Mouse (Mus musculus): ENCODE data around the gene Dgki. TPM values are rescaled to one million over a fixed set of nuclear protein-coding genes. Genes with fewer than 3 reads are reported as not detected.

The Dgki gene
- total and polyA plus RNA-seq, 3 experiments: not detected

DNA sequence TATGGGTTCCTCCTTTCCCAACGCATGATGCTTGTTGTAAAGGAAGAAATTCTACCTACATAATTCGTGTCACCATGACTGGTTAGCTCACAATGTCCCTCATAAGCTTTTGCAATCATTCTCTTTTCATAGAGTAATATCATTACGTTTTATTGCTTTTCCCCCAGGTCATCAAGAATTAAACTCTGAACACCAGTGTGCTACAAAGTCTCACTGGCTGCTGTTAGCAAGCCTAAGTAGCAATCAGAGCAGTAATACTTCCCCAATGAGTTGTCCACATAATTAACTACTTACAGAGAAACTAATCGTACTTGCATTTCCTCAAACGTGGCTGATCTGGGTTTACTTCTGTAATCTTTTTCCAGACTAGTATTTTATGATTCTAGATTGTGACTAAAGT is 296.7 kb downstream of the Dgki start:
- no peak for TF ChIP-seq MYB (IDR thresholded peaks at IDR 0.05; ENCODE audit: low read depth, low read length)
- no peak for TF ChIP-seq CHD2 (IDR thresholded peaks at IDR 0.05; ENCODE audit: low read length)
- no peak for TF ChIP-seq TAL1 (IDR thresholded peaks at IDR 0.05; ENCODE audit: low read length)
- TF ChIP-seq POLR2A (IDR thresholded peaks at IDR 0.05; ENCODE audit: control insufficient read depth in 1 of 2, insufficient read depth in 1 of 2, low read depth in 1 of 2, low read length in 2 of 2, poor library complexity in 1 of 2): no peak
- TF ChIP-seq GATA1 (IDR thresholded peaks at IDR 0.05; ENCODE audit: low read depth, low read length): no peak
- Histone ChIP-seq H3K4me3 (ENCODE audit: control insufficient read depth in 1 of 2, insufficient read depth in 1 of 2, low read depth in 2 of 2, low read length in 2 of 2) (no peak overlapping the region), H3K27me3 (ENCODE audit: control insufficient read depth in 1 of 2, insufficient read depth in 2 of 2, low read length in 2 of 2) (no peaks in the 10 kb centered on the region), H3K27ac (ENCODE audit: control insufficient read depth, low read depth, low read length) (no peak overlapping the region), H3K9me3 (replicated peaks; ENCODE audit: insufficient read depth, low read length) (no peaks in the 10 kb centered on the region), H3K36me3 (ENCODE audit: control insufficient read depth in 1 of 2, insufficient read depth in 2 of 2, low read length in 2 of 2) (no peaks in the 10 kb centered on the region), H3K9ac (ENCODE audit: control insufficient read depth, low read depth, low read length, poor library complexity, severe bottlenecking) (no peak overlapping the region), H3K4me1 (ENCODE audit: control insufficient read depth in 1 of 2, insufficient read depth in 2 of 2, low read length in 2 of 2) (no peaks in the 10 kb centered on the region), H3K79me2 (ENCODE audit: control insufficient read depth, insufficient read depth, low read length, poor library complexity) (no peaks in the 10 kb centered on the region)
- DNase-seq (ENCODE audit: low read depth, low spot score): no peak

DNA sequence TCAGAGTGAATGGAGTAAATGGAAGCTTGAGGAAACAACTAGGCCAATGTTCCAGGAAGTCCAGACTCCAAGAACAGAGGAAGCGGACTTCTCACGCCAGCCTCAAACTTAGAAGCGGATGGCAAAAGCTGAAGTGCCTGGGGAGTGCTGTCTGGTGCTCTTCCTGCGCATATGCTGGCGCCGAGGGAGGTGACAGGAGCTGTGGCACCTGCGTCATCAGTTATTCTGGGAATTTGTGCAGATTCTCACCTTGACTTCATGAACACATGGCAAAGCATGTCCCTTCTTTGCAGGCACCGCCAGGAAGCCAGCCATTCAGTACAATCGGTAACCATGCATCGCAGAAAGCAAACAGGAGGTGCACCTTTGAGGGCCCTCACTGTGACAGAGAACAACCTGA is 301.0 kb downstream of the Dgki start:
- DNase-seq (ENCODE audit: low read depth, low spot score): no peak
- Histone ChIP-seq H3K9ac (ENCODE audit: control insufficient read depth, low read depth, low read length, poor library complexity, severe bottlenecking) (no peak overlapping the region), H3K36me3 (ENCODE audit: control insufficient read depth in 1 of 2, insufficient read depth in 2 of 2, low read length in 2 of 2) (no peaks in the 10 kb centered on the region)

DNA sequence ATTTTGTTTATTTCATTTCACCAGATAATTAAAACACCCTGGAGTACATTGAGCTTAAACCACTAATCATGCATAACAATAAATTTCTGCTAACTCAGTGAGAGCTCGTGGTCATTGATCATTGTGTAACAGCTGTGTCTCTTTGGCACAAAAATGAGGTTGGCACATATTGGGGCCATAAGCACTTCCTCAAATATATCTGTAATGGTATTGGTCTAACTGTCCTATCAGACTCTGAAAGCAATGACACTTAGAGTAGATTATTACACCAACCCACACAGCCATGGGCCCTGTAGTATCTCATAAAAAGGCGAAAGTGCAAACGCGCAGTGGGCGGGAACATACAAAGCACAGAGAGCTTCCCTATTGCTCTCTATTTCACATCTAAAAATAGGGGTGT is 305.7 kb downstream of the Dgki start:
- Histone ChIP-seq H3K79me2 (ENCODE audit: control insufficient read depth, insufficient read depth, low read length, poor library complexity) (no peaks in the 10 kb centered on the region), H3K4me3 (ENCODE audit: control insufficient read depth in 1 of 2, insufficient read depth in 1 of 2, low read depth in 2 of 2, low read length in 2 of 2) (no peak overlapping the region), H3K4me1 (ENCODE audit: control insufficient read depth in 1 of 2, insufficient read depth in 2 of 2, low read length in 2 of 2) (no peaks in the 10 kb centered on the region), H3K27me3 (ENCODE audit: control insufficient read depth in 1 of 2, insufficient read depth in 2 of 2, low read length in 2 of 2) (no peaks in the 10 kb centered on the region), H3K27ac (ENCODE audit: control insufficient read depth, low read depth, low read length) (no peak overlapping the region), H3K9me3 (replicated peaks; ENCODE audit: insufficient read depth, low read length) (no peaks in the 10 kb centered on the region), H3K36me3 (ENCODE audit: control insufficient read depth in 1 of 2, insufficient read depth in 2 of 2, low read length in 2 of 2) (no peaks in the 10 kb centered on the region), H3K9ac (ENCODE audit: control insufficient read depth, low read depth, low read length, poor library complexity, severe bottlenecking) (no peak overlapping the region)
- TF ChIP-seq USF1 (IDR thresholded peaks at IDR 0.05; ENCODE audit: low read depth, low read length): no peak
- no peak for TF ChIP-seq GATA1 (IDR thresholded peaks at IDR 0.05; ENCODE audit: low read depth, low read length)
- TF ChIP-seq KAT2A (conservative IDR thresholded peaks at IDR 0.05; ENCODE audit: low read depth, low read length): no peak
- TF ChIP-seq ELF1 (IDR thresholded peaks at IDR 0.05; ENCODE audit: low read depth, low read length): no peak
- TF ChIP-seq RAD21 (IDR thresholded peaks at IDR 0.05; ENCODE audit: low read depth, low read length): no peak
- TF ChIP-seq GABPA (IDR thresholded peaks at IDR 0.05; ENCODE audit: low read depth, low read length): no peak
- no peak for TF ChIP-seq NRF1 (IDR thresholded peaks at IDR 0.05; ENCODE audit: insufficient read depth, low read depth, low read length, poor library complexity, severe bottlenecking)
- no peak for TF ChIP-seq E2F4 (IDR thresholded peaks at IDR 0.05; ENCODE audit: borderline replicate concordance, low read depth, low read length)
- TF ChIP-seq SIN3A (IDR thresholded peaks at IDR 0.05; ENCODE audit: low read length): no peak
- no peak for TF ChIP-seq MYC (IDR thresholded peaks at IDR 0.05; ENCODE audit: low read depth, low read length)
- no peak for TF ChIP-seq UBTF (IDR thresholded peaks at IDR 0.05; ENCODE audit: borderline replicate concordance, insufficient read depth, low read depth, low read length)
- TF ChIP-seq NELFE (IDR thresholded peaks at IDR 0.05; ENCODE audit: low read depth, low read length): no peak
- no peak for TF ChIP-seq CHD1 (IDR thresholded peaks at IDR 0.05; ENCODE audit: low read depth, low read length)
- no peak for TF ChIP-seq EP300 (IDR thresholded peaks at IDR 0.05; ENCODE audit: low read depth in 1 of 2, low read length in 2 of 2)
- TF ChIP-seq USF2 (IDR thresholded peaks at IDR 0.05; ENCODE audit: borderline replicate concordance in 1 of 2, insufficient read depth in 1 of 2, low read depth in 1 of 2, low read length in 2 of 2): no peak
- TF ChIP-seq RCOR1 (IDR thresholded peaks at IDR 0.05; ENCODE audit: low read depth, low read length): no peak
- DNase-seq (ENCODE audit: low read depth, low spot score): no peak

More for the DNA sequence above, 301.0 kb downstream of the Dgki start:
- H3K9me3 ChIP-seq (replicated peaks; ENCODE audit: insufficient read depth, low read length): no peaks in the 10 kb centered on the region
- no peak overlapping the region for H3K4me3 ChIP-seq (ENCODE audit: control insufficient read depth in 1 of 2, insufficient read depth in 1 of 2, low read depth in 2 of 2, low read length in 2 of 2)
- no peaks in the 10 kb centered on the region for H3K4me1 ChIP-seq (ENCODE audit: control insufficient read depth in 1 of 2, insufficient read depth in 2 of 2, low read length in 2 of 2)
- H3K27ac ChIP-seq (ENCODE audit: control insufficient read depth, low read depth, low read length): no peak overlapping the region
- no peaks in the 10 kb centered on the region for H3K27me3 ChIP-seq (ENCODE audit: control insufficient read depth in 1 of 2, insufficient read depth in 2 of 2, low read length in 2 of 2)
- TF ChIP-seq NELFE (IDR thresholded peaks at IDR 0.05; ENCODE audit: low read depth, low read length) (no peak), MXI1 (IDR thresholded peaks at IDR 0.05; ENCODE audit: low read depth, low read length) (no peak), MAZ (IDR thresholded peaks at IDR 0.05; ENCODE audit: low read depth, low read length) (no peak)
- no peaks in the 10 kb centered on the region for H3K79me2 ChIP-seq (ENCODE audit: control insufficient read depth, insufficient read depth, low read length, poor library complexity)
